Mouse (Mus musculus): Measurements from ENCODE around the gene Gmfg. TPM values are rescaled to one million over a fixed set of nuclear protein-coding genes. Genes with fewer than 3 reads are reported as not detected.

The Gmfg gene
- polyA plus RNA-seq, 1 experiment: 354 TPM

DNA sequence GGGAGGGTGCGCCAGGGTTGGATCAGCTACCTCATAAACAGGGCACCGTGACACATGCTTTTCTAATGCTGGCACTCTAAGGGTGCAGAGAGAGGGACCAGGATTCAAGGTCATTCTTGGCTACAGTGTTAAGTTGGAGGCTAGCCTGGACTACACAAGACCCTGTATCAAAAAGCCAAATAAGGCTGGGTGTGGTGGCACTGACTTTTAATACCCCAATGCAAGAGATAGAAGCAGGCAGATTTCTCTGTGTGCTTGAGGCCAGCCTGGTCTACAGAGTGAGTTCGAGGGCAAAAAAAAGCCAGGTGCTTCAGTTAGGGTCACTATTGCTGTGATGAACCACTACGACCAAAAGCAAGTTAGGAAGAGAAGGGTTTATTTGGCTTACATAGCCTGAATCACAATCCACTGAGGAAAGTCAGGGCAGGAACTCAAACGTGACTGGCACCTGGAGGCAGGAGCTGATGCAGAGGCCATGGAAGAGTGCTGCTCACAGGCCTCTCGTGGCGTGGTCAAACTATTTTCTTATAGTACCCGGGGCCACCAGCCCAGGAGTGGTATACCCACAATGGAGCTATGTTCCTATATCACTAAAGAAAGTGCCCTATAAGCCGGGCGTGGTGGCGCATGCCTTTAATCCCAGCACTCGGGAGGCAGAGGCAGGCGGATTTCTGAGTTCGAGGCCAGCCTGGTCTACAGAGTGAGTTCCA, 4.7 kb downstream of the Gmfg start:
- TF ChIP-seq CTCF (IDR thresholded peaks at IDR 0.05; ENCODE audit: control insufficient read depth, insufficient read depth, low read length) (no peak), POLR2A (IDR thresholded peaks at IDR 0.05; ENCODE audit: borderline replicate concordance, control insufficient read depth, low read depth, low read length) (no peak)
- Histone ChIP-seq H3K27ac (ENCODE audit: control insufficient read depth, insufficient read depth, low read depth, low read length, poor library complexity) (peak overlapping the region; percentile 83), H3K4me1 (ENCODE audit: control insufficient read depth, insufficient read depth, low read length) (peaks cover 6% of the 10 kb centered on the region; the same call in 1 of the 2 replicates), H3K4me3 (replicated peaks; ENCODE audit: control insufficient read depth, low read depth, low read length) (peak overlapping the region; percentile 79)
- WGBS: 14% methylated on average over 14 of the region's 14 CpGs

DNA sequence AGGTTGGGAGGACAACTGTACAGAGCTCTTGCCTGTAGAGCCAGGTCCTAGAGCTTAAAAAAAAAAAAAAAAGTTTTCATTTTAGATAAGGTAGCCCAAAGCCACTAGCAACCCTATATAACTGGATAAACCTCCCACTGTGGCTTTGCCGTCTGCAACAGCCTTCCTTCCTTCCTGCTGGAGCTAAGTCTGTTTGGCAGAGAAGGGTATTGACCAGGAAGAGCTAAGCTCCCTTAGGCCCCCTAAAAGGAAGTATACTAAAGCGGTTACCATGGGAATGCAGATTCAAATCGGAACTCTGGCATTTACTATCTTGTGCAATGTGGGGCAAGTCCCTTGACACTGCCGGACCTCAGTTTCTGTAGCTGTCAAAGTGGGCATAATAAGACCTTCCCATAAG, 5.4 kb downstream of the Gmfg start:
- H3K27ac ChIP-seq (ENCODE audit: control insufficient read depth, insufficient read depth, low read depth, low read length, poor library complexity): peak overlapping the region; percentile 53; the same call in 1 of the 2 replicates

DNA sequence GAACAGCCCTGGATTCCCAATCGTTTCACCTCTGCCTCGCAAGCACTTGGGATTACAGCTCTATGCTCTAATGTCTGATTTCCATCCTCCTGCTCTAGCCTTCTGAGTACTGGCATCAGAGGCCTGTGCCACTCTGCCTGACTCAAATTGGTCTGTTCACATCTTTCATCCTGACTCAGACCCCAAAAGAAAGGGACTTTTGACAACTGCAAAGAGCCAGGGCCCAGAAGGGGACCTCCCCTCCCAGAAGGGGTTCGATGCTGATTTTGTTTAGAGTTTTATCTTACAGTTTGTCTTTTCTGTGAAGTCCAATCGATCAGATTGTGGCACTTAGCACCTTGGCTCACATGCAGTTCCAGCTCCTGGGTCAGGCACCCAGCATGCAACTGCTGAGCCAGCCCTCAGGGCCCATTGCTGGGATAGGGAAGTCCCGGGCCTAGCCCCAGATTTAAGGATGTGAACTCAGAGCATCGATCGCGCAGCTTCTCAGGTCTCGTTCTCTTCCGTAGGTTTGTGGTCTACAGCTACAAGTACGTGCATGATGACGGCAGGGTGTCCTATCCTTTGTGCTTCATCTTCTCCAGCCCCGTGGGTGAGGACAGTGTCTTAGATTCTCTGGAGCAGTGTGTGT, 7.2 kb downstream of the Gmfg start:
- Histone ChIP-seq H3K4me1 (ENCODE audit: control insufficient read depth, insufficient read depth, low read length) (peaks cover 6% of the 10 kb centered on the region; the same call in 1 of the 2 replicates), H3K4me3 (replicated peaks; ENCODE audit: control insufficient read depth, low read depth, low read length) (no peak overlapping the region), H3K27ac (ENCODE audit: control insufficient read depth, insufficient read depth, low read depth, low read length, poor library complexity) (peak overlapping the region; percentile 19; the same call in 1 of the 2 replicates)
- TF ChIP-seq POLR2A (IDR thresholded peaks at IDR 0.05; ENCODE audit: borderline replicate concordance, control insufficient read depth, low read depth, low read length): no peak
- no peak for TF ChIP-seq CTCF (IDR thresholded peaks at IDR 0.05; ENCODE audit: control insufficient read depth, insufficient read depth, low read length)
- WGBS: 41% methylated on average over 13 of the region's 13 CpGs

More for the DNA sequence above, 5.4 kb downstream of the Gmfg start:
- peak overlapping the region; percentile 38 for H3K4me3 ChIP-seq (replicated peaks; ENCODE audit: control insufficient read depth, low read depth, low read length)
- WGBS: 2% methylated on average over 4 of the region's 4 CpGs
- TF ChIP-seq CTCF (IDR thresholded peaks at IDR 0.05; ENCODE audit: control insufficient read depth, insufficient read depth, low read length) (no peak), POLR2A (IDR thresholded peaks at IDR 0.05; ENCODE audit: borderline replicate concordance, control insufficient read depth, low read depth, low read length) (no peak)
- peaks cover 6% of the 10 kb centered on the region; the same call in 1 of the 2 replicates for H3K4me1 ChIP-seq (ENCODE audit: control insufficient read depth, insufficient read depth, low read length)

GRCm38 (mm10) chr7:28446446-28446845, 9.2 kb downstream of the Gmfg start:
- Histone ChIP-seq H3K4me3 (replicated peaks; ENCODE audit: control insufficient read depth, low read depth, low read length) (no peak overlapping the region), H3K4me1 (ENCODE audit: control insufficient read depth, insufficient read depth, low read length) (peaks cover 6% of the 10 kb centered on the region; the same call in 1 of the 2 replicates), H3K27ac (ENCODE audit: control insufficient read depth, insufficient read depth, low read depth, low read length, poor library complexity) (no peak overlapping the region)
- WGBS: 24% methylated on average over 12 of the region's 12 CpGs
- TF ChIP-seq CTCF (IDR thresholded peaks at IDR 0.05; ENCODE audit: control insufficient read depth, insufficient read depth, low read length) (peak; percentile 79), POLR2A (IDR thresholded peaks at IDR 0.05; ENCODE audit: borderline replicate concordance, control insufficient read depth, low read depth, low read length) (no peak)

DNA sequence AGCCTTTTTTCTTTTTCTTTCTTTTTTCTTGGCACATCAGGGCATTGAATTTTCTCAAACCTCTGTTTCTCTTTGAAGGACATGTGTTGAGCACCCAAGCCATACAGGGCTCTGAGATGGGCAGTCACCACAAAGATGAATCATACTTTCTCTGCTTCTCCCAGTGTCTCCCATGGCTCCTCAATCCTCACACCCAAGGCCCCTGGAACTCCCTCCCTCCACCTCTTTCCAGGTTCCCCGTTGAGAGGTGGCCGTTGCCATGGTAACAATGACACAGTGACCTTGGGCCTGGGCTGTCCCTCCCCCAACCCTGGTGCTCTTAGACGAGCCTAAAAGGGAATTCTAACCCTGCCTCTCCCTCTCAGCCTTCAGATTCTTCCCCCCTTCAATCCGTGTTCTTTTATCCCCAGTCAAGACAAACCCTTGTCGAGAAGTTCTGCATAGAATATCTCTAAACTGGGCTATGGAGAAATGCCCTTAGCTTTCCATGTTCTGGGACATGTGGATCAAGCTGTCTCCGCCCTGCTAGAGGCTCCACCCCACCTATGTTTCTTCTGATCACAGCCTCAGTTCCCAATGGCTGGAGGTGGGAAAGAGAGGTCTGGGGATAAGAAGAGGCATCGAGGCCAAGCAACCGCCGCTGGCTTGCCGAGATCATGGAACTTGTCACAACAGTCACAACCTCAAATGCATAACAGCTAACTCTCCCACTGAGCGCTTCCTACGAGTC, 10.0 kb downstream of the Gmfg start:
- 71% methylated on average over 12 of the region's 12 CpGs for WGBS
- TF ChIP-seq POLR2A (IDR thresholded peaks at IDR 0.05; ENCODE audit: borderline replicate concordance, control insufficient read depth, low read depth, low read length): no peak
- no peak for TF ChIP-seq CTCF (IDR thresholded peaks at IDR 0.05; ENCODE audit: control insufficient read depth, insufficient read depth, low read length)
- peaks cover 6% of the 10 kb centered on the region; the same call in 1 of the 2 replicates for H3K4me1 ChIP-seq (ENCODE audit: control insufficient read depth, insufficient read depth, low read length)
- H3K4me3 ChIP-seq (replicated peaks; ENCODE audit: control insufficient read depth, low read depth, low read length): no peak overlapping the region
- no peak overlapping the region for H3K27ac ChIP-seq (ENCODE audit: control insufficient read depth, insufficient read depth, low read depth, low read length, poor library complexity)

GRCm38 (mm10) chr7:28447865-28448820, 10.9 kb downstream of the Gmfg start:
- Histone ChIP-seq H3K4me1 (ENCODE audit: control insufficient read depth, insufficient read depth, low read length) (peaks cover 7% of the 10 kb centered on the region; the same call in 1 of the 2 replicates), H3K4me3 (replicated peaks; ENCODE audit: control insufficient read depth, low read depth, low read length) (no peak overlapping the region), H3K27ac (ENCODE audit: control insufficient read depth, insufficient read depth, low read depth, low read length, poor library complexity) (no peak overlapping the region)
- WGBS: 69% methylated on average over 13 of the region's 13 CpGs
- TF ChIP-seq CTCF (IDR thresholded peaks at IDR 0.05; ENCODE audit: control insufficient read depth, insufficient read depth, low read length) (no peak), POLR2A (IDR thresholded peaks at IDR 0.05; ENCODE audit: borderline replicate concordance, control insufficient read depth, low read depth, low read length) (no peak)

DNA sequence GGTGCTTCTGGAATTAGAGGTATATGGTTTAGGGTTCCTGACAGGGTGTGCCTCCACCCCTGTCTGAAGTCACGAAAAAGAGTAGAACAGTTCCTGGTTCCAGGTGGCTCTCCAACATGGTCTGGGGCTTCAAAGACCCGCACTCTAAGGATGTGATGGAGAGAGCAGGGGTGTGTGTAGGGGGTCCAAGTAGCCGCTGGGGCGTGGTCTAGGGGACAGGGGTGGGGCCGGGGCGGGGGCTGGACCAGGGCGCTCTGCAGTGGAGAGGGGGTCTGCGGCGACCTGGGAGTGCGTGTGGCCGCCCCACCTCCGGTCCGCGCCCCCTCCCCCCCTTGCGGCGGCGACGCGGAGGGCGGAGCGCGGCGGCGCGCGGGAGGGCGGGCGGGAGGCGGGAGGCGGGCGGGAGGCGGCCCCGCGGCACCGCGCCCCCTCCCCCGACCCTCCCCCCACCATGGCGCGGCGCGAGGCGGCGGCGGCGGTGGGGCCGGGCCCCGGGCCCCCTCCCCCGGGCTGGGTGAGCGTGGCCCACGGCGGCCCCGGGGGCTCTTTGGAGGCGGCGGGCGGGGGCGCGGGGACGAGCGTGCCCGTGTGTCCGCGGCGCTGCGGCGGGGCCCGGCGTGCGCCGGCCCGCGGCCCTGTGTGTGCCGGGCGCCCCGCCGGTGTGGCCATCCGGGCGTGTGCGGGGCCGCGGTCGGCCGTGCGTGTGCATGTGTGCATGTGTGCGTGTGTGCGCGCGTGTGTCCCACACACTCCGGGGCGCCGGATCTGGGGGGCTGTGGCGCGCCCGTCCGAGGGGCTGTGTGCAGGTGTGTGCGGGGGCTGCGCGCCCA, 14.5 kb downstream of the Gmfg start, which contains the start of gene Lrfn1:
TSS of gene Lrfn1 (plus strand) at position 450 of the 830 bp plus-strand sequence.
- TF ChIP-seq POLR2A (IDR thresholded peaks at IDR 0.05; ENCODE audit: borderline replicate concordance, control insufficient read depth, low read depth, low read length): no peak
- no peak for TF ChIP-seq CTCF (IDR thresholded peaks at IDR 0.05; ENCODE audit: control insufficient read depth, insufficient read depth, low read length)
- Histone ChIP-seq H3K27ac (ENCODE audit: control insufficient read depth, insufficient read depth, low read depth, low read length, poor library complexity) (no peak within 1 kb of the TSS), H3K4me3 (replicated peaks; ENCODE audit: control insufficient read depth, low read depth, low read length) (peak within 1 kb of the TSS; percentile 53), H3K4me1 (ENCODE audit: control insufficient read depth, insufficient read depth, low read length) (peaks cover 2% of the 10 kb centered on the region; the same call in 1 of the 2 replicates)
- WGBS: 4% methylated on average over 65 of the region's 97 CpGs

Data from bone marrow, adult 2 months (tissue).